Mouse (Mus musculus) ES-E14 (cell line): ENCODE data around the gene Chn1.

ENCODE experiments used
- CHD2 ChIP-seq: IDR thresholded peaks from 2 replicates; pipeline ENCODE4 v1.6.1; 2014; ENCODE audit warnings: mild to moderate bottlenecking, low read depth, low read length, inconsistent platforms
- HCFC1 ChIP-seq: IDR thresholded peaks from 2 replicates; pipeline ENCODE4 v1.6.1; 2012; ENCODE audit warnings: low read length, inconsistent platforms, borderline replicate concordance; ENCODE audit not compliant: insufficient read depth
- MAFK ChIP-seq: IDR thresholded peaks from 2 replicates; pipeline ENCODE4 v1.6.1; 2014; ENCODE audit warnings: mild to moderate bottlenecking, low read depth, low read length, inconsistent platforms; ENCODE audit not compliant: insufficient read depth
- ZNF384 ChIP-seq: IDR thresholded peaks from 2 replicates; pipeline ENCODE4 v1.6.1; 2012; ENCODE audit warnings: low read depth, low read length, inconsistent platforms

DNA sequence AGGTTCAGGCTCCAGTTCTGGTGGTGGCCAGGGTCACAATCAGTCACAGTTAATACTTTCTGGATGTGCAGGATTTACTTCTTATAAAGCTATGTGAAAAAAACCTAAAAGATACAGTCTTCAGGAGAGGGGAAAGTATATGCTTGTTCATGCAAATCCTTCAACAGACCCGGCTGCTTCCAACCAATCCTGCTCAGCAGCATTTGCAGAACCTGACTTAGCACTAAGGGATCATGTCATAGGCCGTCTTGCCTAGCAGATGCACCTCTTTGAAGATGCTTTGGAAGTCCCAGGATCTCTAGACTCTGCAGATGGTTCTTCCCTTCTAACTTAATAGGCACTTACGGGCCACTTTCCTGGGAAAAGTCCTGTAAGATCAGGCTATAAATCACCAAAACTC lies 117.2 kb downstream of the Chn1 start:
- no peak for TF ChIP-seq MAFK
- no peak for TF ChIP-seq ZNF384
- no peak for TF ChIP-seq HCFC1
- TF ChIP-seq CHD2, result no peak
